Mouse (Mus musculus): ENCODE data around the gene Csnk2b.

Gene Csnk2b

DNA sequence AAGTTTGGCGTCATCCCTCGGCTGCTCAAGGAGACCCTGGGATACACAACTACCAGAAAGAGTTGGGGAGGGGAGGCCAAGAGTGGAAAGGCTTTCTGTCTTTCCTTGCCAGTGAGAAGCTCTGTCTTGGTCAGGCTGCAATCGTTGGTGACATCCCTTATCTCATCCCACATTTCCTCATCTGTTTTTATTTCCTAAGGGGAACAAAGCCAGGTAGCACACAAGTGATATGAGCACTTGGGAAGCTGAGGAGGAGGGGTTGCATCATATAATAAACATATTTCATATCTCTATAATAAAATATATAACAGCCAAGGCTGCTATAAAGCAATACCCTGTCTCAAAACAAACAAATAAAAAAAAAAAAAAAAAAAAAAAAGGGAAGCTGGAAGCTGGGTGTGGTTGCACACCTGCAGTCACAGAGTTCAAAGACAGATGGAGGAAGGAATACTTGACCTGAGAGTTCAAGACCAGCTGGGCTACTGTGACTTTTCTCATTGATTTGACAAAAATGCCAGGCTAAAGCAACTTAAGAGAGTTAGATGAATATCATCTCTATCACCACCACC is 37.8 kb downstream of the Csnk2b start:
- DNase-seq, result no peak

DNA sequence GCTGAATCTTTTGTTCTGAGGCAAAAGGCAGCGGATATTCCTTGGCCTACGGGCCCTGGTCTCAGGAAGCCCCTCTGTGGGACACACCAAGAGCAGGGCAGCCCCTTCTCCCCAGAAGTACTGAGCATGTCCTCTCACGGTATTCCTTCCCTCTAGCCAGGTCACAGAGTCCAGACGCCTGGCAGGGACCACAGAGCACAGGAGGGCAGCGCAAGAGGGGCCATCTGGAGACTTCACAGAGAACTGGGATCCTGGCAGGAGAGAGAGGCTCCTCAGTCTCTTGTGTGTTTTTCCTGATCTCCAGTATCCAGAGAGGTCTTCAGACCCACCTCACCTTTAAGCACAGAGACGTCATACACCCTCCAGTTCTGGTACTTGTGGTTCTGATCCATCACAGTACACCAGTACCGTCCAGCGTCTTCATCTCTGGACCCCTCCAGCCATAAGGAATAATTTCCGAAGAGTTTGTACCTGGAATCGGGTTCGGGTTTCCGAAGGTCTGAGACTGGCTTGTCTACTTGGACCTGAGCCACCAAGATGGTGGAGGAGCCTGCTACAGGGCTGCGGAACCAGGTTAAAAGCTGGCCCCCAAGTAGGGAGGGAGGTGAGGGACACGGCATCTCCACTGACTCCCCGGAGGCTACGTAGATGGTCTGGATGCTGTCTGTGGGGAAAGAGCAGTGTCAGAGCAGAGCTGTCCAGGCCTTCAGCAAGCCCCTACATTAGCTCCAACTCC is 38.8 kb downstream of the Csnk2b start:
- peak; percentile 74 to 82 for DNase-seq

DNA sequence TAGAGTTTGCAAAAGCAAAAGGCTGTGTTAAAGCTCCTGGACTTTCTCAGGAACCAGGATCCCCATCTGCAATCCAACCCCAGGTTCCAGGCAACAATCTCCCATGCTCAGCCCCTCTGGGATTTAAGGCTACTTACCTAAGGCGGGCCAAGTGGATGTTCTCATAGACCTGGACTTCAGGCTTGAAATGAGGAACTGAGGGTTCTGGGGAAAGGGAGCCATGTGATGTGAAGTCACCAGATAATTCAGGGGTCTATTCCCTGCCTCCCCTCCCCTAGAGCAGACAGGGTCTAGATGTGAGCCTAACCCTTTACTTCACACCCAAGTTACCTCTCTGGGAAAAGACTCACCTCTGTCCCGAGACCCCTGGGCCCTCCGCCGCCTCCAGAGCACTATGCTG is 41.1 kb downstream of the Csnk2b start:
- DNase-seq, result no peak

DNA sequence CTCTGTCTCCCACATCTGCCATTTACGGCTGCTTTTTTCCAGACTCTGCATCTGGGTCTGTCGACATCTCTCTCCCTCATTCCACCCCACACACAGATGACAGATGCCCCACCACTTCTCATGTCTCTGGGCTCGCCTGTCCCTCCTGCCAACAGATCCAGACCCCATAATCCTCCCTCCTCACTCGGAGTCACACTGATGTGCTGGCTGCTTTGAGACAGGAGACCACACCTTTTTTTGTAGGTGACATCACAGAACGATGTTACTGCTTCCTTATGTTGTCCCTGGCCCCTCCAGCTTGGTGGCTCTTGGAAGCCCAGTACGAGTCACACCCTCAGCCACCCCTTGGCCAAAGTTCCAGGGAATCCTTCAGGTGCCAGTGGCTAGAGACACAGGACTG is 41.6 kb downstream of the Csnk2b start:
- no peak for DNase-seq

DNA sequence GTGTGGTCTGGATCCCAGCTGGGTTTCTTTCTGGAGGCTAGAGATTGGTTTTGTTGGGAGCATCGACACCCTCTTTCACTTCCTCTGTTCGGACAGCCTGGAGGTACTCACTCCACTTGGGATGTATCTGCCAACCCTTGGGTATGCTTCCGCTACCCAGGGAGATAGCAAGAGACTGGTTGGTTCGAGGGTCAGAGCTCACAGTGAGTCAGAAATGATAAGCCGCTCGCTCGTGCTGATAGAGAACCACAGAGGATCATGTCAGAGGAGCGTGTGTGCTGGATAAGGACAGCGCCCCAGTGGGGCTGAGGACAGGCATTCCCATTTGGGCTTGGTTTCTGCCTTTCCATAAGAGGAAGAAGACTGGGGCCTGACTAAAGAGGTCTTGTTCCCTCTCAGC is 42.1 kb downstream of the Csnk2b start:
- DNase-seq, result no peak

DNA sequence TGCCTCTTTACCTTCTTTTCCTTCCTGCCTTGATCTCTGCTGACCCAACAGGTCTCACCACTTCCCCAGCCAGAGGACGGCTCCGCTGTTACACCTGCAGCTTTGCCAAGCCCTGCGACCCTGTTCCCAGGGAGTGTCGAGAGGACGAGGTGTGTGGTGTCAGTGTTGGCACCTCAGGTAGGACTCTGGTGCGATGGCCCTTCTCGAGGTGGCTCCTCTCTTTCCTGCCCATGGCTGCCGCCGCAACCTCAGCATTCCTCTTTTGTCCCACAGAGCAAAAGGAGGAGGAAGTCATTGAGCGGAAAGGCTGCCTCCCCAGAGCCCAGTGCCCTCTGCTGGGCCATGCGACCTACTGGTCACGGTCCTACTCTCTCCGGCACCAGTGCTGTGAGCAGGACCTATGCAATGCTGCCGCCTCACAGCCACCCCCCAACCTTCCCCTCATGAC is 44.0 kb downstream of the Csnk2b start, which contains the start of gene Ly6g6d:
Gene Ly6g6d (minus strand): TSS at position 280 of the 448 bp plus-strand sequence.
- DNase-seq, result peak; percentile 65 to 72

DNA sequence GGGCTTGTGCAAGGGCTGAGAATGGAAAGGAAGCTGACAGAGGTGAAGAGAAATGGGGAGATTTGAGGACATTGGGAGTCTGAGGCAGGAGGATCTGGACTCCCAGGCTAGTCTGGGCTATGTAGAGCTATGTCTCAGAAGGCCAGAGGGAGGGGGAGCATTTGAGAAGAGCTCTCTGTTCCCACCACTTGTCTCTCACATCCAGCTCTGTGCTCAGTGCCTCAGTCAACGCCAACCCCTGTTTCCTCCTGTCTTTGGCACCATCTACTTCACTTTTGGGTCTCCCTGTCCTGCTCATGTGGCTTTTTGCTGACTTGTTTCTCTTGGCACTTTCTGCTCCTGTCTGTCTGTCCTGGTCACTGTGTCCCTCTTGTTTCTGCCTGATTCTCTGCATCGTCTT is 44.6 kb downstream of the Csnk2b start:
- DNase-seq, result peak in 1 of 2 experiments; percentile 29

DNA sequence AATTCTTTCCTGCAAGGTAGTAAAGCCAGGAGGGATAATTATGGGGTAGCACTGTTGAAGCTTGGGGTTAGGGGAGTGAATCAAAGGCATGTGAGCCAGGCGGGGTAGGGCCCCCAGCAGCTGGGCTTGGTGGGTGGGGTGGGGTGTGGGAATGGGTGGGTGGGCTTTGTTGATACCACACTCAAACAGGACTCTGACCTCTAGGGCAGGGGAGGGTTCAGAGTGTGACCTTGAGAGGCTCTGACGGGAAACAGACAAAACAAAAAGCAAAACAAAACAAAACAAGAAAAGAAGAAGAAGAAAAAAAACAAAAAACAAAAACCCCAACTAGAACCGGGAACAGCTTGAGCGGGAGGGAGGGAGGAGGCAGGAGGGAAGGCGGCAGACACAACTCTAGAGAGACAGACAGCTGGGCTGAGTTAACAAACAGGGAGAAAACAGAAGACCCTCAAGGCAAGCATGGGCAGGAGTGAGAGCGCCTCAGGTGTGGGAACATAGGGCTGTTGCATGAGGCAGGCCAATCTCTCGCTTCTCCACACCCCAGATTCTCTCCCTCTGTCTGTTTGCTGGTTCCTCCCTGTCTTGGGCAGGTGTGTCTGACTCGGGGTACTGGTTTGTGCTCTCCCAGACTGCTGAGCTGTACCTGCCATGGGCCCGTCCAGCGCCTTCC is 45.2 kb downstream of the Csnk2b start, which contains the start of gene Ly6g6e:
Gene Ly6g6e (plus strand): TSS at position 396 of the 670 bp plus-strand sequence.
- no peak for DNase-seq

DNA sequence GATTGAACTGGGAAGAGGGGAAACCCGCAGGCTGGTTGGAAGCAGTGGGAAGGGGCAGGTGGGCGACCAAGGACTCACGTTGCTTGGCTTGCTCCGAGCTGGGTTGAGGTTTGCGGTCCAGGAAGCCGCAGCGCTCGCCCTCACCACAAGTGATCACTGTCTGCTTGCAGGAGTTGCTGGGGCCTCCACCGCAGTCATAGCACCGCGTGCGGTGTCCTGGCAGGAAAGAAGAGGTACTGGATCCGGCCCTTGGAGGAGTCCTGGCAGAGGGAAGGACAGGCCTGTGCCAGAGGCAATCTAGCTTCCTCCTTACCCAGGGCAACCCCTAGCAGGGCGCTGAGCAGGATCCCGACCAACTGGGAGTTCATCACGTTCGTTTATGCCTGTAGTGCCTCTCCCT is 47.8 kb downstream of the Csnk2b start:
- peak; percentile 84 to 88 for DNase-seq

DNA sequence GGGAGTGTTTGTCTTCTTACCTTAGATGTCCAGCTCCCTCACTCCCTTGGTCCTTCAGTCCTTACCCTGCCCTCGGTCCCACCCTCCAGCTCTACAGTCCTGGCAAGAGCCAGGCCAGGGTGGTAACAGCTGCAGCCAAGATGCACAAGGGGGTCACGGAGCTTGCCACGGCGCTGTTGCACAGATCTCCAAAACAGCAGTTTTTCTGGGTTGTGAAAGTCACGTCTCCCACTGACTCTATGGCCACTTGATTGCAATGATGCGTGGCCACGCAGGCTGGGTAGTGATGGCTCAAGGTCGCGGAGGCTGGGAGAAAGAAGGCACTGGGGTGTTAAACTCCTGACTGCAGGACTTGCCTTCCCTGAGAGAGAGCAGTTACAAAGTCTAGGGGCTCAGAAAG is 50.4 kb downstream of the Csnk2b start:
- DNase-seq, result peak in 1 of 2 experiments; percentile 42

DNA sequence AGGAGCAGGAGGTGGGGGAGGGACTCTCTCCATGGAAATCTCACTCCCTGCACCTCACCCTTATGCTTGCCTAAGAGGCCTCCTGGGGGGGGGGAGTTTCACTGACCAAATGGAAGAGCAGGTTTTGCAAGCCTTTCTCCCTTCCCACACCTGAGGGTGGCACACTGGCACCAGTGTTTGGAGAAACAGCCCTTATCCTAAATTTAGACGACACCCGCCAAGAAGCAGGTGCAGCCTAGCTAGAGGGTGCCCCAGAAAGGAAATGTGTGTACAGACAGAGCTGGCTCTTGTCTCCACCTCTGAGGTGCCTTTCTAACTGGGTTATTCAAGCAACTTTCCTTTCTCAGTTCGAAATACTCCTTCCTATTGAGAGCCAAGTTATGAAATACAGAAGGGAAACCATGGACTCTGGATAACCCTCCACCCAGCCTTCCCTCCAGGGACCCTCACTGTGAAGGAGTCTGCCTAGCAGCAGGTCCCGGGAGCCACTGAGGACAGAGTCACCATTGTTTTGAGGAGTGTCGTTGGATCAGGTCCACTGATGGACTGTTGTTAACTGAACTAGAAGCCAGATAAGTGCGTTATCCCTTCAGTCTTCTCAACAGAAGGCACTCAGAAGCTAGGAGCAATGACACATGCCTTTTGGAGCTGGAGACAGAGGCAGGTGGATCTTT is 51.2 kb downstream of the Csnk2b start:
- DNase-seq, result peak; percentile 84 to 95

DNA sequence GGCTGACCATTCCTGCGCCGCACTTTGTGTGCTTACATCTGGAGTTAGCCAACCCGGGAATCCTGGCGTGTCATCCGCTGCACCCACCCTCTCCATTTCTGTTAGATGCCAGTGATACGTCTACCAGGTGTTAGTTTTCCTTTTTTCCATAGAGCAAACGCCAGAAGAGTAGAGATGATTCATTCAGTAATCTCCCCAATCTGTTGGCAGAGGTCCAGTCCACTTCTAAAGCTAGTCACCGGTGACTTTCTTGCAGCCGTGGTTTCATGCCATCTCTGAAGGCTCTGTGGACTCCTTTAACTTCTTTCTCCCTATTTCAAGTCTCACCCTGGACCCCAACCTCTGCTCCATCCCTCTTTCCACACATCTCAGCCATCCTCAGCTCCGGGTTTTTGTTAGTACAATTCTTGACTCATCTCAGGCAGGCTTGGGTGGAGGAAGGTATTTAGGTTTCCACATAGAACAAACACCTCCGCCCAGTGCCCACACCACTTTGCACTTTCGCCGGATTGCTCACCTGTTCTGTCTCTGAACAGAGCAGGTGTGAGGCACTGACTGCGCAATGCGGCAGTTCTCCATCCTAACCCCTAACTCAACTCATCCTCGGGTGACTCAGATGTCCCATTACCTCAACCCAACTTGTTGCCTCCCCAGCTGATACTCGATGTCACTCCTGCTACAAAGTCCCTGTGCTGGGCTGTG is 53.5 kb downstream of the Csnk2b start:
- peak; percentile 38 to 48 for DNase-seq
